26 mouse cellular contexts compared by ENCODE assay signal in the genomic region with DNA sequence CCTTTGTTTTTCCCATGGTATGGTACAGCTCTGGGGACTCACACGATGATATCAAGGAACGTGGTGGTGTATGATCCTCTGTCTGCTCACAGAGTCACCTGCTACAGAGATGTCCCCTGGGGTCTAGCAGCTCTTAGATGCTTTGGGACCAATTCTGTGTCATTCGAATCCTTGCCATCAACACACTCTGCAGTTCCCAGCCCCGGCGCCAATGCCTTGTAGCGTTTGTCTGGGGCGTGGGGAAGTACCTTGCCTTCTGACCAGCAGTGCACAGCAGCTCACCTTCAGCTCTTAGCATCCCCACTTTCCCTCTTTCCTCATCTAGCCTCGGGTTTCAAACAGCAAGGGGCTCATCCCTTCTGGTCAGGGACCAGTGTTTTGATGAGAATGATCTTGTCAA. TPM values are rescaled to one million over a fixed set of nuclear protein-coding genes. Genes with fewer than 3 reads are reported as not detected.
DNase-seq lines count a peak whose midpoint lies in the region; ATAC-seq and TF ChIP-seq lines count a peak whose summit lies in the region.
"Had no signal": no experiment of that assay in that cellular context is flagged by ENCODE, and none has a peak within 500 bp of the region (broad histone marks: within the 10 kb centered on the region; RNA-seq: fewer than 3 reads in every experiment).

No protein-coding gene starts in this region.

- H3K4me2 ChIP-seq in midbrain, embryonic 11.5 days: no peak overlapping the region
- H3K4me2 ChIP-seq in midbrain, embryonic 16.5 days (ENCODE audit: low read length): no peak overlapping the region
- no peak overlapping the region for H3K4me2 ChIP-seq in CH12.LX (ENCODE audit: insufficient read depth, low read depth, poor library complexity, severe bottlenecking)
- H3K4me2 ChIP-seq: embryonic facial prominence, embryonic 13.5 days; embryonic facial prominence, embryonic 15.5 days; forebrain, embryonic 12.5 days had no signal

- WGBS in midbrain, embryonic 11.5 days: 87% methylated on average over 8 of the region's 8 CpGs
- 92% methylated on average over 8 of the region's 8 CpGs for WGBS in midbrain, embryonic 16.5 days

- H3K4me1 ChIP-seq in midbrain, embryonic 11.5 days (ENCODE audit: control insufficient read depth, insufficient read depth, low read length): no peaks in the 10 kb centered on the region
- no peaks in the 10 kb centered on the region for H3K4me1 ChIP-seq in midbrain, embryonic 16.5 days (ENCODE audit: control insufficient read depth, insufficient read depth, low read length)
- H3K4me1 ChIP-seq in testis, adult 2 months (ENCODE audit: control insufficient read depth, insufficient read depth, low read length): 0 out of 2 replicates have a peak, but pooled peaks cover 2% of the 10 kb centered on the region
- H3K4me1 ChIP-seq in CH12.LX (ENCODE audit: control insufficient read depth in 1 of 2, insufficient read depth in 2 of 2): peaks cover 35 to 90% of the 10 kb centered on the region in 2 experiments
- H3K4me1 ChIP-seq: embryonic facial prominence, embryonic 15.5 days; forebrain, embryonic 10.5 days; forebrain, embryonic 12.5 days had no signal

- in situ Hi-C loops in CH12.LX (cut with MboI; ENCODE audit: low pct_ligation_motif_present, low pct_unique_long_range_greater_than_20kb, low sequenced_read_pairs): loop anchor here (5.0 to 25.0 kb wide), 2 partner anchors 39 to 241 kb away; a partner anchor contains a TSS

- ATAC-seq in midbrain, embryonic 11.5 days (ENCODE audit: low FRiP score): no peak
- no peak for ATAC-seq in midbrain, embryonic 16.5 days
- no peak for ATAC-seq in granulocyte monocyte progenitor cell, adult 5-6 weeks (replicated peaks; ENCODE audit: poor library complexity, severe bottlenecking)
- ATAC-seq: CD4-positive, CD25-positive, alpha-beta regulatory T cell, adult 4 months; forebrain, embryonic 14.5 days; forebrain, embryonic 16.5 days had no signal

- no peak for TF ChIP-seq EP300 in CH12.LX (IDR thresholded peaks at IDR 0.05; ENCODE audit: low read length)

- H3K9ac ChIP-seq in midbrain, embryonic 11.5 days (ENCODE audit: low read length): no peak overlapping the region
- H3K9ac ChIP-seq in midbrain, embryonic 16.5 days (ENCODE audit: low read depth, low read length): no peak overlapping the region
- no peak overlapping the region for H3K9ac ChIP-seq in CH12.LX (ENCODE audit: insufficient read depth, low read depth)
- H3K9ac ChIP-seq: embryonic facial prominence, embryonic 13.5 days; embryonic facial prominence, embryonic 15.5 days; forebrain, embryonic 12.5 days had no signal

- H3K36me3 ChIP-seq in midbrain, embryonic 11.5 days (ENCODE audit: control insufficient read depth, insufficient read depth, low read length): no peaks in the 10 kb centered on the region
- H3K36me3 ChIP-seq in midbrain, embryonic 16.5 days (ENCODE audit: control insufficient read depth, insufficient read depth, low read length): no peaks in the 10 kb centered on the region
- no peaks in the 10 kb centered on the region for H3K36me3 ChIP-seq in testis, adult 2 months (ENCODE audit: control insufficient read depth, insufficient read depth, low read length)
- no peaks in the 10 kb centered on the region for H3K36me3 ChIP-seq in CH12.LX (replicated peaks in 1 of 2; ENCODE audit: control insufficient read depth in 1 of 2, insufficient read depth in 1 of 2, low read length in 1 of 2)
- H3K36me3 ChIP-seq: embryonic facial prominence, embryonic 13.5 days; embryonic facial prominence, embryonic 15.5 days; forebrain, embryonic 10.5 days; forebrain, embryonic 12.5 days had no signal

- H3K9me3 ChIP-seq in midbrain, embryonic 11.5 days (ENCODE audit: control insufficient read depth, low read length): no peaks in the 10 kb centered on the region
- no peaks in the 10 kb centered on the region for H3K9me3 ChIP-seq in midbrain, embryonic 16.5 days (replicated peaks; ENCODE audit: control insufficient read depth, low read length, poor library complexity, severe bottlenecking)
- no peaks in the 10 kb centered on the region for H3K9me3 ChIP-seq in CH12.LX (replicated peaks; ENCODE audit: low read length)
- H3K9me3 ChIP-seq: embryonic facial prominence, embryonic 13.5 days; embryonic facial prominence, embryonic 15.5 days; forebrain, embryonic 10.5 days; forebrain, embryonic 12.5 days had no signal

- dilution Hi-C loops in CH12.LX (cut with MboI; ENCODE audit: extremely low pct_ligation_motif_present, extremely low pct_unique_long_range_greater_than_20kb, low sequenced_read_pairs): no loop called here

- DNase-seq in midbrain, embryonic 11.5 days (ENCODE audit: low spot score, missing footprints): peak; percentile 33
- no peak for DNase-seq in testis, postnatal 14 days (ENCODE audit: low spot score)
- DNase-seq in CH12.LX (ENCODE audit: extremely low read depth): peak; percentile 68
- DNase-seq in testis, postnatal 10 days (ENCODE audit: low spot score): peak; percentile 23
- no peak for DNase-seq in lung, postnatal 10 days
- DNase-seq: adrenal gland, adult 2 months; adrenal gland, postnatal 10 days; adrenal gland, postnatal 25 days; cerebellum, adult 11 months; cerebellum, adult 18-20 months; cerebellum, adult 8-10 months; cerebellum, adult 9-11 months; cerebellum, postnatal 14 days; cerebellum, postnatal 36 days; embryo, embryonic 11 days had no signal

- no peaks in the 10 kb centered on the region for H3K79me2 ChIP-seq in CH12.LX (replicated peaks; ENCODE audit: control insufficient read depth, extremely low read depth, insufficient read depth, poor library complexity, severe bottlenecking)

- no peaks in the 10 kb centered on the region for H3K27me3 ChIP-seq in midbrain, embryonic 11.5 days (ENCODE audit: control insufficient read depth, insufficient read depth, low read length)
- H3K27me3 ChIP-seq in midbrain, embryonic 16.5 days (ENCODE audit: control insufficient read depth, insufficient read depth, low read depth, low read length): no peaks in the 10 kb centered on the region
- H3K27me3 ChIP-seq in testis, adult 2 months (ENCODE audit: control insufficient read depth, insufficient read depth, low read length): no peaks in the 10 kb centered on the region
- H3K27me3 ChIP-seq in CH12.LX (replicated peaks): no peaks in the 10 kb centered on the region
- H3K27me3 ChIP-seq: embryonic facial prominence, embryonic 13.5 days; embryonic facial prominence, embryonic 15.5 days; forebrain, embryonic 12.5 days had no signal

- H3K4me3 ChIP-seq in midbrain, embryonic 11.5 days (ENCODE audit: low read depth, low read length): no peak overlapping the region
- no peak overlapping the region for H3K4me3 ChIP-seq in midbrain, embryonic 16.5 days (ENCODE audit: low read depth, low read length)
- peak overlapping the region; percentile 70 for H3K4me3 ChIP-seq in testis, adult 2 months (ENCODE audit: control insufficient read depth, low read depth, low read length)
- H3K4me3 ChIP-seq in CH12.LX (replicated peaks in 1 of 3; ENCODE audit: low read depth in 2 of 3, low read length in 2 of 3, poor library complexity in 1 of 3): no peak overlapping the region
- H3K4me3 ChIP-seq: embryonic facial prominence, embryonic 13.5 days; embryonic facial prominence, embryonic 15.5 days; erythroblast, embryonic 14.5 days; forebrain, embryonic 10.5 days; forebrain, embryonic 12.5 days had no signal

- TF ChIP-seq POLR2A in testis, adult 2 months (IDR thresholded peaks at IDR 0.05; ENCODE audit: control insufficient read depth, low read depth, low read length): no peak
- no peak for TF ChIP-seq POLR2A in CH12.LX (IDR thresholded peaks at IDR 0.05; ENCODE audit: low read depth, low read length)

- no peak for TF ChIP-seq RAD21 in CH12.LX (IDR thresholded peaks at IDR 0.05; ENCODE audit: low read depth, low read length)

- no peak overlapping the region for H3K27ac ChIP-seq in midbrain, embryonic 11.5 days (ENCODE audit: low read depth, low read length)
- H3K27ac ChIP-seq in midbrain, embryonic 16.5 days (ENCODE audit: low read length): no peak overlapping the region
- no peak overlapping the region for H3K27ac ChIP-seq in testis, adult 2 months (ENCODE audit: control insufficient read depth, insufficient read depth, low read depth, low read length)
- H3K27ac ChIP-seq in CH12.LX (ENCODE audit: insufficient read depth, low read depth): peak overlapping the region; percentile 42; the same call in 1 of the 2 replicates
- H3K27ac ChIP-seq: embryonic facial prominence, embryonic 13.5 days; embryonic facial prominence, embryonic 15.5 days; forebrain, embryonic 10.5 days; forebrain, embryonic 12.5 days had no signal

- no peak for TF ChIP-seq CTCF in testis, adult 2 months (IDR thresholded peaks at IDR 0.05; ENCODE audit: control insufficient read depth, insufficient read depth, insufficient replicate concordance, low read depth, low read length)
- TF ChIP-seq CTCF in CH12.LX (conservative IDR thresholded peaks at IDR 0.05 in 1 of 2, IDR thresholded peaks at IDR 0.05 in 1 of 2; ENCODE audit: low read depth in 2 of 2, low read length in 2 of 2): no peak

TF ChIP-seq in CH12.LX, 34 proteins besides CTCF, POLR2A, EP300 and RAD21:
- TF ChIP-seq TCF12 (IDR thresholded peaks at IDR 0.05; ENCODE audit: low read depth, low read length) (0 out of 2 replicates have a peak, but pooled peaks have one; percentile 23), IRF4 (IDR thresholded peaks at IDR 0.05; ENCODE audit: low read depth, low read length) (no peak), RCOR1 (conservative IDR thresholded peaks at IDR 0.05; ENCODE audit: low read depth, low read length) (0 out of 2 replicates have a peak, but pooled peaks have one; percentile 13), MAX (IDR thresholded peaks at IDR 0.05; ENCODE audit: low read length) (no peak), MXI1 (IDR thresholded peaks at IDR 0.05; ENCODE audit: low read depth, low read length) (0 out of 2 replicates have a peak, but pooled peaks have one; percentile 21), KAT2A (IDR thresholded peaks at IDR 0.05; ENCODE audit: insufficient replicate concordance, low read length) (0 out of 2 replicates have a peak, but pooled peaks have one; percentile 32)

RNA-seq across cellular contexts. Expression of a gene that starts 30.8 kb away (rescaled TPM):
- polyA plus RNA-seq in midbrain, embryonic 11.5 days (2014; fragmentation: Nextera tagmentation; extraction: Ambion mirVana): 67.1 and 76.3 TPM in 2 replicates
- polyA plus RNA-seq in midbrain, embryonic 16.5 days (2015; fragmentation: Nextera tagmentation; extraction: Ambion mirVana): 53.8 and 64.8 TPM in 2 replicates
- polyA plus RNA-seq in testis, adult 2 months (2012; rRNA removed): 58.1 and 64.6 TPM in 2 replicates
- total RNA-seq in CH12.LX (2012; rRNA removed) (28.7 and 37.1 TPM in 2 replicates), CH12.LX (2014; rRNA removed) (29.4 and 32.7 TPM in 2 replicates)
- polyA plus RNA-seq in CH12.LX (2012; ENCODE audit: insufficient read length, low read depth): 78.5 and 89.7 TPM in 2 replicates
- total RNA-seq in granulocyte monocyte progenitor cell, adult 5-6 weeks (2014; fragmentation: Nextera tagmentation): 80.9 and 108 TPM in 2 replicates
- total RNA-seq in granulocyte monocyte progenitor cell, adult 5-6 weeks (2017): 25.6 and 31.9 TPM in 2 replicates

Comparison
In these comparisons a context has a peak if more than half of its experiments do, and no peak if none do; other contexts are left out.
1. DNase-seq: peak in midbrain, embryonic 11.5 days (single experiment), CH12.LX (single experiment) and testis, postnatal 10 days (single experiment); none in testis, postnatal 14 days (single experiment) and lung, postnatal 10 days (single experiment).